Mouse (Mus musculus): ENCODE data around the gene Uqcrc1.

GRCm38 (mm10) chr9:108949231-108949966, 13.0 kb downstream of the Uqcrc1 start:
- TF ChIP-seq CTCF (IDR thresholded peaks at IDR 0.05; ENCODE audit: low read depth), result no peak
- no peak for TF ChIP-seq EP300 (IDR thresholded peaks at IDR 0.05; ENCODE audit: low read depth)

Data from liver, embryonic 14.5 days (tissue).